Mouse (Mus musculus): Measurements from ENCODE around the gene Xxylt1.

DNA sequence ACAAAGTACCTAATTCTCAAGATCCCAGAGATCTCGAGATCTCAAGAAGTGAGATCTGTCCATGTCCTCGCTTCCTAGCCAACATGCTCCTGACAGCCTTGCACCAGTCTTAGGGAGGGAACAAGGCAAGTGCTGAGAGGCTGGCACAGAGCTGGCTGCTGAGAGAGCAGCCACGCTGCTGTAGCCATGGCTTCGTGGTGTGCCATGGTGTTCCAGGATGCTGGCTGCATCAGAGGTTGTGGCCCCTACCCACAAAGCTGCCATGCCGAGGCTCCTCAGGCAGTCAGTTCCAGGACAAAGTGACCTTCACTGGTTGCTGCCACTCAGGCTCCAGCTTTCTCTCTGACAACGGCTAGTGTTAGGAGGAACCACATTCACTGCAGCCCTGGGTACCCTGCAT lies 78.3 kb downstream of the Xxylt1 start:
- TF ChIP-seq CTCF (IDR thresholded peaks at IDR 0.05; ENCODE audit: low read depth, low read length) (no peak), POLR2A (IDR thresholded peaks at IDR 0.05; ENCODE audit: borderline replicate concordance, low read depth, low read length) (no peak)
